Mouse (Mus musculus) lung, postnatal 0 days (tissue): ENCODE results near the gene Mrpl41. TPM values are rescaled to one million over a fixed set of nuclear protein-coding genes. Genes with fewer than 3 reads are reported as not detected.

Experiments
- ATAC-seq: fragments of 200-750 bp; cut with Nextera tagmentation; 2 replicates; pipeline ENCODE4 v1.8.0; 2017; ENCODE audit warnings: moderate library complexity
- DNase-seq: peaks from one replicate; pipeline ENCODE4 v3.0.0-alpha.2; 2016; ENCODE audit warnings: low spot score
- H3K27ac ChIP-seq: fragments of 300-500 bp; sonication (generic); 2 replicates; pipeline ENCODE4 v1.5.1; 2014; ENCODE audit warnings: antibody characterized with exemption, mild to moderate bottlenecking, low read length, mixed read lengths
- H3K27me3 ChIP-seq: fragments of 300-500 bp; sonication (generic); replicated peaks from 2 replicates; pipeline ENCODE4 v1.6.1; 2014; ENCODE audit warnings: low read length, mixed read lengths; ENCODE audit not compliant: insufficient read depth
- H3K36me3 ChIP-seq: fragments of 300-500 bp; sonication (generic); 2 replicates; pipeline ENCODE4 v1.6.1; 2014; ENCODE audit warnings: low read length, mixed read lengths; ENCODE audit not compliant: insufficient read depth
- H3K4me1 ChIP-seq: fragments of 300-500 bp; sonication (generic); 2 replicates; pipeline ENCODE4 v1.6.1; 2014; ENCODE audit warnings: antibody characterized with exemption, low read depth, low read length, mixed read lengths; ENCODE audit not compliant: insufficient read depth
- H3K4me2 ChIP-seq: fragments of 300-500 bp; sonication (generic); replicated peaks from 2 replicates; pipeline ENCODE4 v1.6.1; 2014; ENCODE audit warnings: low read depth, mild to moderate bottlenecking, low read length, moderate library complexity, mixed read lengths
- H3K4me3 ChIP-seq: fragments of 300-500 bp; sonication (generic); 2 replicates; pipeline ENCODE4 v1.5.1; 2014; ENCODE audit warnings: low read depth, low read length
- H3K9ac ChIP-seq: fragments of 300-500 bp; sonication (generic); replicated peaks from 2 replicates; pipeline ENCODE4 v1.6.1; 2014; ENCODE audit warnings: low read depth, mild to moderate bottlenecking
- H3K9me3 ChIP-seq: fragments of 300-500 bp; sonication (generic); 2 replicates; pipeline ENCODE4 v1.6.1; 2016; ENCODE audit warnings: low read length, mixed read lengths
- CTCF ChIP-seq: IDR thresholded peaks from 2 replicates; pipeline ENCODE4 v1.5.1; 2016; ENCODE audit warnings: antibody characterized with exemption, mild to moderate bottlenecking
- EP300 ChIP-seq: IDR thresholded peaks from 2 replicates; pipeline ENCODE4 v1.6.1; 2016; ENCODE audit warnings: antibody characterized with exemption, mild to moderate bottlenecking, control low read depth
- WGBS: fragments of 180-500 bp; shearing (Covaris S2); extraction: QIAGEN DNeasy Blood & Tissue Kit; methylation state at CpG from one replicate; pipeline ENCODE4 v1.1.7; 2014; 5-methylcytosine and 5-hydroxymethylcytosine counted together
- polyA plus RNA-seq: library from polyadenylated mRNA; unstranded; fragments of >200 nt; fragmentation: Nextera tagmentation; extraction: Ambion mirVana; gene quantifications from 2 replicates; pipeline ENCODE4 v1.2.1, GENCODE M21; 2015

Mrpl41 gene
- polyA plus RNA-seq, 1 experiment from 2014 or later = 98.4 TPM

DNA sequence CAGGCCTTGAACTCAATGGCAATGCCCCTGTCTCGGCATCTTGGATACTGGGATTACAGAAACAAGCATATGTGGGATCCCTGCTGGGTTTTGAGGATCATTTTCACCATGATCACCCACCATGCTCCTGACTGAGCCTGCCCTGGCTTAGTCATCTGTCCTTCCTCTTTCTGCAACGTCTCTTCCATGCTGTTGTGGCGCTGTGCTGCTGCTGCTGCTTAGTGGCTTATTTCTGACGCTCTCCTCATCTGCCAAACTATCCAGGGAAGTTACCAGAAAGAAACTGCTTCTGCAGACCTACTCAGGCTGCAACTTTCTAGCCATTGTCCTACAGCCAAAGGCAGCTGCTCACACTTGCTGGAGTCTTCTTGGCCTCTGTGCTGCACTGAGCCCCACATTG, 4.5 kb downstream of the Mrpl41 start:
- no peak for ATAC-seq
- H3K27ac ChIP-seq = no peak overlapping the region
- no peaks in the 10 kb centered on the region for H3K9me3 ChIP-seq
- H3K4me3 ChIP-seq = no peak overlapping the region
- H3K36me3 ChIP-seq = peaks cover 11% of the 10 kb centered on the region; the same call in 1 of the 2 replicates
- no peak for DNase-seq
- H3K9ac ChIP-seq = no peak overlapping the region
- H3K4me2 ChIP-seq = no peak overlapping the region
- peaks cover 9% of the 10 kb centered on the region; the same call in 1 of the 2 replicates for H3K4me1 ChIP-seq
- H3K27me3 ChIP-seq = no peaks in the 10 kb centered on the region
- 73% methylated on average over 4 of the region's 4 CpGs for WGBS
- TF ChIP-seq EP300 (no peak), CTCF (no peak)

DNA sequence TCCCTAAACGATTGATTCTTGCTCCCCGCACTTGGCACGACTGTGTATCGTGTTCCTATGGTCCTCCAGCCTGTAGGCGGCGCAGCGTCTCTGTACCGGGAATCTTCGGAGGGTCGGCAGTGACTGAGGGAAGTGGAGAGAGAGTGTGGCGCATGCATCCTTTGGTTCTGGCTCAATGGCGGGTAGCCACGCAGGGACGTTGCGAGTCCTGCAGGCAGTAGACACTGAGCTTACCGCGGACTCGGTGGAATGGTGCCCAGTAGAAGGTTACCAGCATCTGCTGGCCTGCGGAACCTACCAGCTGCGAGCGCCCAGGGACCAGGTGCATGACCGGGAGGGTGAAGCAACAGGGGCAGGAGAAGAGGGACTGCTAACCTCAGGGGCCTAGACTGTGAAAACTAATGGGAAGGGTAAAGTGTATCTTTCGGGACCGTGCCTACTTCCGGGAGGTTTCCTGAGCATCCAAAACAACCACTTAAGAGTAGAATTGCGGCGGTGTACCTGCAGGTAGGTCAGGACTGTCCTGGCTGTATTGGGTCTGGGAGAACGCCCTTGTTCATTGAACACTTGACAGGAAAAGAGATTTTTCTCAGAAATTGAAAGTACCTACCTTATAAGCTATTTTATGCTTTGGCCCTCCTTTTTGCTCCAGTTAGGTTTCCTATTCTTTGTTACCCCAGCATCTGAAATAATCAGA, 12.4 kb downstream of the Mrpl41 start, which contains the start of gene Dph7:
Gene Dph7, plus strand, starts transcription at position 97 of the 697 bp plus-strand sequence.
- peak; percentile 93 for DNase-seq
- peaks cover 7% of the 10 kb centered on the region; the same call in 1 of the 2 replicates for H3K36me3 ChIP-seq
- no peaks in the 10 kb centered on the region for H3K4me1 ChIP-seq
- H3K4me2 ChIP-seq = peak within 1 kb of the TSS; percentile 82
- peak within 1 kb of the TSS; percentile 62 for H3K9ac ChIP-seq
- WGBS = 1% methylated on average over 28 of the region's 28 CpGs
- H3K27me3 ChIP-seq = no peaks in the 10 kb centered on the region
- ATAC-seq = peak; percentile 92
- no peak within 1 kb of the TSS for H3K27ac ChIP-seq
- H3K9me3 ChIP-seq = no peaks in the 10 kb centered on the region
- TF ChIP-seq EP300 (no peak), CTCF (peak; percentile 95)
- peak within 1 kb of the TSS; percentile 66 for H3K4me3 ChIP-seq

DNA sequence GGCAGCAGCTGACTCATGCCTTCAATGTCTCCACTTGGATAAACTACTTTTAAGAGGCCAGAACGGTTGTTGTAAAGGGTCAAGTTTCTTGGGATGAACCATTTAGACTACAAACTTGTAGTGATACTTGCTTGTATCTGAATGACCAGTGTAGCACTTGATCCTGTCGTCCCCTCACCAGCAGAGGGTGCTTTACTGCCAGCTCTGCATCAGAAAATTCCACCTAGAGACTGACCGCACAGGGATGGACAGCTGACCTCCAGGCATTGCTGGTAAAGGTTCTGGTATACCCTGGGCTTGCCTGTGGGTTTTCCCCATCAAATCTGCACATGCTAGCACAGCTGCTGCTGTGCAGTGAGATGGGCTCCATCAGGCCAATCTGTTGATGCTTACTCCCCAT, 14.0 kb downstream of the Mrpl41 start:
- Histone ChIP-seq H3K4me1 (no peaks in the 10 kb centered on the region), H3K4me2 (no peak overlapping the region), H3K9ac (no peak overlapping the region), H3K9me3 (no peaks in the 10 kb centered on the region), H3K4me3 (no peak overlapping the region), H3K36me3 (peaks cover 7% of the 10 kb centered on the region; the same call in 1 of the 2 replicates), H3K27ac (no peak overlapping the region), H3K27me3 (no peaks in the 10 kb centered on the region)
- ATAC-seq (0 out of 2 replicates have a peak, but pooled peaks have one; percentile 43), DNase-seq (peak; percentile 48)
- TF ChIP-seq CTCF (peak; percentile 71), EP300 (no peak)
- 35% methylated on average over 3 of the region's 3 CpGs for WGBS

DNA sequence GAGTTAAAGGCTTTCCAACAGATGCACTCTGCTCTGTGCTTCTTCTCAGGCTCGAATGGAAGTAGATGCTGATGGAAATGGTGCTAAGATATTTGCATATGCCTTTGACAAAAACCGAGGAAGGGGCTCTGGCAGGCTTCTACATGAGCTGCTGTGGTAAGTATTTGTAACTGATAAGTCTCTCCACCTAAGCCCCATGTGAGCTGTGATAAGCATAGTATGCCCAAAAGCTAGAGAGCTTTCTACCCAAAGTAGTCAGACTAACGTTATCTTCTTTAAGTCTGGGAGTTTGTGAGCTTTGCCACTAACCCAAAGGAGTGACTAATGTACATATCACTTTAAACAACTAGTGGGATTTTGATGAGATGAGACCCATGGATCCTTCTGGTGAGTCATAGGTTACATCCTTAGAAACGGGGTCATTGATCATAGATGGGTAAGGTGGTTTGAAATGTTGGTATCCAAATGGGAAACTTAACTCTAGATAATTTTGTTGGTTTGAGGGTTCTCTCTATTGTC, 22.3 kb downstream of the Mrpl41 start:
- TF ChIP-seq EP300 (no peak), CTCF (no peak)
- no peaks in the 10 kb centered on the region for H3K27me3 ChIP-seq
- no peak overlapping the region for H3K27ac ChIP-seq
- H3K4me1 ChIP-seq = peaks cover 4% of the 10 kb centered on the region
- H3K9ac ChIP-seq = no peak overlapping the region
- H3K4me2 ChIP-seq = no peak overlapping the region
- DNase-seq = no peak
- H3K9me3 ChIP-seq = no peaks in the 10 kb centered on the region
- 0 out of 2 replicates have a peak, but pooled peaks cover 9% of the 10 kb centered on the region for H3K36me3 ChIP-seq
- H3K4me3 ChIP-seq = no peak overlapping the region
- ATAC-seq = no peak
- WGBS = 85% methylated on average over 4 of the region's 4 CpGs

DNA sequence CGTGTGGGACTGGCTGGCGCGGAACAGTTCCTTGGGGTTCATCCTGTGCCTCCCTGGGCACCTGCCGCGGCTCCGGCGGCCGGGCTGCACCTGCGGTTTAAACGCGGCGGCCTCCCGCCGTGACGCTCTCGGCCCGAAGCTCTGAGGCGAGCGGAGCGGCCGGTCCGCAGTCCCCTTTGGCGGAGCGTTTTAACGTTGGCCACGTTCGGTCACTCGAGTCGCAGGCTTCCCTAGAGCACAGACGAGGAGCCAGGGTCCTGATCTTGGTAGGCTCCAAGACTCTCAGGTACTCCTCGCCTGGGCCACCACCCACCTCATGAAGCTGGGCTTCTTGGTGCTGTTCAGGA, 24.7 kb downstream of the Mrpl41 start:
- H3K4me2 ChIP-seq = peak overlapping the region; percentile 99
- H3K36me3 ChIP-seq = 0 out of 2 replicates have a peak, but pooled peaks cover 9% of the 10 kb centered on the region
- DNase-seq = peak; percentile 32
- no peak; the same call in 1 of the 2 replicates for ATAC-seq
- peak overlapping the region; percentile 62 for H3K27ac ChIP-seq
- H3K4me3 ChIP-seq = peak overlapping the region; percentile 82
- peak overlapping the region; percentile 59 for H3K9ac ChIP-seq
- H3K9me3 ChIP-seq = no peaks in the 10 kb centered on the region
- TF ChIP-seq EP300 = no peak
- TF ChIP-seq CTCF = no peak
- WGBS = 0% methylated on average over 31 of the region's 31 CpGs
- no peaks in the 10 kb centered on the region for H3K27me3 ChIP-seq
- H3K4me1 ChIP-seq = peaks cover 4% of the 10 kb centered on the region

DNA sequence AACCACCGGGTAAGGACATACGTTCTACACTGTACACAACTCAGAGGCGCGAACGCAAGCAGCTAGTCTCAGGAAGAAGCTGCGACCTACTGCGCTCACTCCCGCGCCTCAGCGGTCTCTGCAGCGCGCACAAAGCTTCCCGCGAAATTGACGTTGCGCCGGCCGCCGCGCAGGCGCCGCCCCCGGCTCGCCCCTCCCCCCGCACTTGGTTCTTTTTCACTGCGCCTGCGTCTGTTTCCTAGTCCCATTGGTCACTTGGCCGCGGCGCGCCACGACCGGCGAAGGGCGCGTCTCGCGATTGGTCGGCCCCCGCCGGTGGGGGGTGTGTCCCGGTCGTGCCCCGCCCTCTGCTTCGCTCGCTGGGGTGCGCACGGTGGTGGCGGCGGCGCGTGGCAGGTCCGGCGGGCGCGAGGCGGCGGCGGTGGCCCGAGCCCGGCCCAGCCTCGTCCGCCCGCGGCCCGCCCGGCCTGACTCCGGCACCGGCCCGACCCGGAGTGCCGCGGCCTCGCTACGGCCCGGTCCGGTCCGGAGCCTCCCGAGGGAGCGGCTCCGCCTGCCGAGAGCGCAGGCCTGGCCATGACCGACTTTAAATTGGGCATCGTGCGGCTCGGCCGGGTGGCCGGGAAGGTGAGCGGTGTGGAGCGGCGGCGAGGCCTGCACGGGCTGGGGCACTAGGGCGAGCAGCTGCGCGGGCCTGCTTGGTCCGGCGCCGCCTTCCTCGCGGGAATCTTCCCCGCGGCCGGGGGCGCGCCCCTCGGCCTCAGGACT, 25.3 kb downstream of the Mrpl41 start, which contains the start of gene Zmynd19:
Gene Zmynd19, plus strand, starts transcription at position 372 of the 768 bp plus-strand sequence.
- DNase-seq = peak; percentile 98
- H3K27ac ChIP-seq = peak within 1 kb of the TSS; percentile 62
- H3K27me3 ChIP-seq = no peaks in the 10 kb centered on the region
- peak within 1 kb of the TSS; percentile 82 for H3K4me3 ChIP-seq
- no peaks in the 10 kb centered on the region for H3K9me3 ChIP-seq
- H3K36me3 ChIP-seq = 0 out of 2 replicates have a peak, but pooled peaks cover 9% of the 10 kb centered on the region
- WGBS = 1% methylated on average over 74 of the region's 108 CpGs
- H3K4me2 ChIP-seq = peak within 1 kb of the TSS; percentile 99
- peak; percentile 100 for ATAC-seq
- H3K4me1 ChIP-seq = peaks cover 4% of the 10 kb centered on the region
- peak within 1 kb of the TSS; percentile 59 for H3K9ac ChIP-seq
- TF ChIP-seq EP300 (no peak), CTCF (no peak)
